Mouse (Mus musculus) heart, adult 8-10 months (tissue): Measurements from ENCODE around the gene Prrc2a. TPM values are rescaled to one million over a fixed set of nuclear protein-coding genes. Genes with fewer than 3 reads are reported as not detected.
"Not testable (repeated sequence)": the region's sequence is repeated elsewhere in the genome, so short reads cannot be mapped to it uniquely, and the experiment has no call there.

Source experiments
- DNase-seq: peaks from one replicate; pipeline ENCODE4 v3.0.0; 2022; ENCODE audit warnings: low spot score
- total RNA-seq, 4 experiments: library from RNA; stranded (reverse); gene quantifications; 2 replicates each; pipeline ENCODE4 v1.2.4; 2022

Gene Prrc2a
- total RNA-seq, 4 experiments from 2014 or later: 130 to 143 (median 140) TPM

- DNase-seq: no peak
Observed at GRCm38 (mm10) chr17:35133517-35133916, 31.2 kb downstream of the Prrc2a start.

- DNase-seq: no peak
Observed at GRCm38 (mm10) chr17:35132174-35132560, 32.5 kb downstream of the Prrc2a start.

- DNase-seq: no peak
Observed at GRCm38 (mm10) chr17:35131500-35132173, 33.1 kb downstream of the Prrc2a start, which contains the start of gene Apom. TSS of gene Apom (minus strand) at chr17:35132050.

GRCm38 (mm10) chr17:35131038-35131437 is 33.7 kb downstream of the Prrc2a start:
- DNase-seq: no peak

- DNase-seq: no peak
Observed at GRCm38 (mm10) chr17:35128996-35129395, 35.7 kb downstream of the Prrc2a start.

GRCm38 (mm10) chr17:35127017-35127416 is 37.7 kb downstream of the Prrc2a start:
- no peak for DNase-seq

GRCm38 (mm10) chr17:35126206-35126611 is 38.5 kb downstream of the Prrc2a start, which contains the start of gene D17H6S53E:
TSS of gene D17H6S53E (plus strand) at chr17:35126373.
- peak; percentile 72 for DNase-seq

GRCm38 (mm10) chr17:35125578-35125977 is 39.1 kb downstream of the Prrc2a start:
- DNase-seq: no peak

- no peak for DNase-seq
Observed at GRCm38 (mm10) chr17:35125081-35125480, 39.6 kb downstream of the Prrc2a start.

- DNase-seq: not testable (repeated sequence)
Observed at GRCm38 (mm10) chr17:35124261-35124896, 40.3 kb downstream of the Prrc2a start.

- not testable (repeated sequence) for DNase-seq
Observed at GRCm38 (mm10) chr17:35123287-35123686, 41.4 kb downstream of the Prrc2a start.

GRCm38 (mm10) chr17:35121871-35122303 is 42.8 kb downstream of the Prrc2a start, which contains the start of gene Csnk2b:
TSS of gene Csnk2b (minus strand) at chr17:35122053.
- peak; percentile 36 for DNase-seq

GRCm38 (mm10) chr17:35121143-35121799 is 43.4 kb downstream of the Prrc2a start, which contains the start of gene Gpank1:
TSS of gene Gpank1 (plus strand) at chr17:35121455.
- peak; percentile 98 for DNase-seq

- peak; percentile 16 for DNase-seq
Observed at GRCm38 (mm10) chr17:35120745-35121142, 44.0 kb downstream of the Prrc2a start.

GRCm38 (mm10) chr17:35115046-35116019 is 49.4 kb downstream of the Prrc2a start, which contains the start of gene Ly6g5b:
TSS of gene Ly6g5b (minus strand) at chr17:35115428.
- no peak for DNase-seq

GRCm38 (mm10) chr17:35111774-35112173 is 52.9 kb downstream of the Prrc2a start:
- no peak for DNase-seq

GRCm38 (mm10) chr17:35108097-35108496 is 56.6 kb downstream of the Prrc2a start, which contains the start of gene Ly6g5c:
TSS of gene Ly6g5c (plus strand) at chr17:35108279.
- DNase-seq: no peak

GRCm38 (mm10) chr17:35106522-35106921 is 58.2 kb downstream of the Prrc2a start:
- DNase-seq: no peak

GRCm38 (mm10) chr17:35105740-35106389 is 58.8 kb downstream of the Prrc2a start:
- DNase-seq: no peak

- no peak for DNase-seq
Observed at GRCm38 (mm10) chr17:35104754-35105153, 59.9 kb downstream of the Prrc2a start.
